Comparison of ENCODE assay signal across 8 mouse cellular contexts in the genomic region with DNA sequence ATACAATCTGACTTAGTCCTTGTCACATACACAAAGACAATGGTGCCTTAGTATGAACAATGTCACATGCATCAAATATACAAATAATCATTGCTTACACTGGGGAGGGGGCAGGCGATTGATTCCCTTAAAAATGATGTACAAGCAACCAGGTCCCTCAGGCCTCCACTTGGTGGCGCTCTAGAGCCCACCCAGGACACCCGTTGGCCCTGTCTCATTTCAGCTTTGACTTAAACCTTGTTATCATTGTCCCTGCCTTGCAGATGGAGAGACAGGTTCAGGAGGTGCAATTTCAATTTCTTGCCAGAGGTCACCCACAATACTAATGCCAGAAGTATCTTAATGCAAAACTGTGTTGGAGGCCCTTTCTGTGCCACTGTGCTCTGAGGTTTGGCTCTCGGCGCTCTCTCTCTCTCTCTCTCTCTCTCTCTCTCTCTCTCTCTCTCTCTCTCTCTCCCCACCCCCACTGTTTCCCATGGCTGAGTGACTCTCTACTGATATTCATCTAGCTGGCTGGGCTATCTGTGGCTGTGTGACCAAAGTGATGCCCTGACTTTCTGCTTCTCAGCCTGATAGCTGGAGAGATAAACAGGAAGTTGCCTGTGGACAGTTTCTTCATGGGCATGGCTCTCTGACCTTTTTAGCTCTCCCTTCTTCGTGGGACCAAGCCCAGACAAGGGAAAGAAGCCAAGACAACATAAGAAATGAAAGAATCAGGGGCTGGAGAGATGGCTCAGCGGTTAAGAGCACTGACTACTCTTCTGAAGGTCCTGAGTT. TPM values are rescaled to one million over a fixed set of nuclear protein-coding genes. Genes with fewer than 3 reads are reported as not detected.
DNase-seq lines count a peak whose midpoint lies in the region; ATAC-seq and TF ChIP-seq lines count a peak whose summit lies in the region.

No protein-coding gene starts in this region.

- H3K9ac ChIP-seq in heart, embryonic 12.5 days = no peak overlapping the region
- H3K9ac ChIP-seq in embryonic facial prominence, embryonic 12.5 days = no peak overlapping the region

- H3K27ac ChIP-seq in heart, embryonic 12.5 days (ENCODE audit: poor library complexity, severe bottlenecking) = no peak overlapping the region
- peak overlapping the region; percentile 94 for H3K27ac ChIP-seq in embryonic facial prominence, embryonic 12.5 days
- peak overlapping the region; percentile 19; the same call in 1 of the 2 replicates for H3K27ac ChIP-seq in layer of hippocampus, adult 2 months

- H3K4me3 ChIP-seq in heart, embryonic 12.5 days = no peak overlapping the region
- H3K4me3 ChIP-seq in embryonic facial prominence, embryonic 12.5 days = no peak overlapping the region
- no peak overlapping the region for H3K4me3 ChIP-seq in layer of hippocampus, adult 2 months

- H3K27me3 ChIP-seq in heart, embryonic 12.5 days (replicated peaks) = no peaks in the 10 kb centered on the region
- H3K27me3 ChIP-seq in embryonic facial prominence, embryonic 12.5 days = no peaks in the 10 kb centered on the region

- H3K4me1 ChIP-seq in heart, embryonic 12.5 days (replicated peaks) = peaks cover 28% of the 10 kb centered on the region
- H3K4me1 ChIP-seq in embryonic facial prominence, embryonic 12.5 days = peaks cover 50% of the 10 kb centered on the region

- no peak for ATAC-seq in heart, embryonic 12.5 days (ENCODE audit: insufficient number of reproducible peaks, low FRiP score)
- no peak for ATAC-seq in embryonic facial prominence, embryonic 12.5 days (ENCODE audit: insufficient number of reproducible peaks, insufficient read depth, low FRiP score, low TSS enrichment)

- peak; percentile 96 for TF ChIP-seq CTCF in layer of hippocampus, adult 2 months (conservative IDR thresholded peaks at IDR 0.05)

- H3K36me3 ChIP-seq in heart, embryonic 12.5 days = no peaks in the 10 kb centered on the region
- no peaks in the 10 kb centered on the region for H3K36me3 ChIP-seq in embryonic facial prominence, embryonic 12.5 days

- H3K4me2 ChIP-seq in heart, embryonic 12.5 days = no peak overlapping the region
- H3K4me2 ChIP-seq in embryonic facial prominence, embryonic 12.5 days (replicated peaks) = no peak overlapping the region

- WGBS in heart, embryonic 12.5 days = 42% methylated on average over 7 of the region's 7 CpGs
- 36% methylated on average over 7 of the region's 7 CpGs for WGBS in embryonic facial prominence, embryonic 12.5 days

- DNase-seq in heart, adult 18-20 months = peak; percentile 42 to 75
- DNase-seq in 3T3-L1 (ENCODE audit: low read depth, low spot score) = peak; percentile 48
- peak; percentile 51 for DNase-seq in Muller cell, postnatal 12 days (ENCODE audit: inconsistent ontology term)
- DNase-seq in layer of hippocampus, adult 2 months (ENCODE audit: low spot score in 2 of 2) = peak in 1 of 2 experiments; percentile 74
- DNase-seq in mesoderm, embryonic 11.5 days (ENCODE audit: low read depth, low spot score) = peak; percentile 74
- no peak for DNase-seq in urinary bladder, adult 2 months (ENCODE audit: low spot score)

- no peaks in the 10 kb centered on the region for H3K9me3 ChIP-seq in heart, embryonic 12.5 days (replicated peaks)
- H3K9me3 ChIP-seq in embryonic facial prominence, embryonic 12.5 days = no peaks in the 10 kb centered on the region

RNA-seq across cellular contexts. Expression of gene Dupd1, which starts 35.7 kb away (rescaled TPM):
- total RNA-seq in heart, adult 18-20 months (2021) = under 1 TPM; 0.22 to 0.26 TPM
- polyA plus RNA-seq in heart, embryonic 12.5 days (2016; fragmentation: Nextera tagmentation; extraction: Ambion mirVana) = 0.17 and 0.23 TPM in 2 replicates
- 0.39 and 0.47 TPM in 2 replicates for polyA plus RNA-seq in embryonic facial prominence, embryonic 12.5 days (2016; fragmentation: Nextera tagmentation; extraction: Ambion mirVana)
- under 1 TPM in 1 of 2 experiments, not detected in 1; 0.42 TPM for total RNA-seq in layer of hippocampus, adult 2 months (2021)
- not detected in 2 replicates for polyA plus RNA-seq in urinary bladder, adult 2 months (2012; rRNA removed)
